Mouse (Mus musculus) hindbrain, embryonic 11.5 days (tissue): ENCODE measurements around the gene Fndc10. TPM values are rescaled to one million over a fixed set of nuclear protein-coding genes. Genes with fewer than 3 reads are reported as not detected.
A peak's percentile ranks its signal among the peaks of the same experiment; 100 is the strongest.

Experiments
- ATAC-seq: fragments of 200-750 bp; cut with Nextera tagmentation; 2 replicates; pipeline ENCODE4 v1.8.0; 2017; ENCODE audit warnings: mild to moderate bottlenecking, moderate TSS enrichment, moderate library complexity; ENCODE audit not compliant: low FRiP score
- DNase-seq: peaks from one replicate; pipeline ENCODE4 v3.0.0-alpha.2; 2015; ENCODE audit warnings: low spot score
- H3K27ac ChIP-seq: fragments of 300-500 bp; sonication (generic); 2 replicates; pipeline ENCODE4 v1.5.1; 2014; ENCODE audit warnings: mild to moderate bottlenecking, low read depth, low read length
- H3K27me3 ChIP-seq: fragments of 300-500 bp; sonication (generic); 2 replicates; pipeline ENCODE4 v1.6.1; 2014; ENCODE audit warnings: mild to moderate bottlenecking, low read length, moderate library complexity, mixed read lengths; ENCODE audit not compliant: control insufficient read depth, insufficient read depth
- H3K36me3 ChIP-seq: fragments of 300-500 bp; sonication (generic); 2 replicates; pipeline ENCODE4 v1.6.1; 2014; ENCODE audit warnings: mild to moderate bottlenecking, low read length, moderate library complexity, mixed read lengths; ENCODE audit not compliant: control insufficient read depth, insufficient read depth
- H3K4me1 ChIP-seq: fragments of 300-500 bp; sonication (generic); replicated peaks from 2 replicates; pipeline ENCODE4 v1.6.1; 2014; ENCODE audit warnings: low read length, mixed read lengths; ENCODE audit not compliant: control insufficient read depth, insufficient read depth
- H3K4me2 ChIP-seq: fragments of 300-500 bp; sonication (generic); replicated peaks from 2 replicates; pipeline ENCODE4 v1.6.1; 2014; ENCODE audit warnings: mild to moderate bottlenecking, low read depth, low read length
- H3K4me3 ChIP-seq: fragments of 300-500 bp; sonication (generic); 2 replicates; pipeline ENCODE4 v1.5.1; 2014; ENCODE audit warnings: low read depth, low read length
- H3K9ac ChIP-seq: fragments of 300-500 bp; sonication (generic); 2 replicates; pipeline ENCODE4 v1.6.1; 2014; ENCODE audit warnings: low read depth, low read length
- H3K9me3 ChIP-seq: fragments of 300-500 bp; sonication (generic); 2 replicates; pipeline ENCODE4 v1.6.1; 2016; ENCODE audit warnings: low read length; ENCODE audit not compliant: control insufficient read depth
- WGBS: fragments of 180-500 bp; shearing (Covaris S2); extraction: QIAGEN DNeasy Blood & Tissue Kit; methylation state at CpG from one replicate; pipeline ENCODE4 v1.1.7; 2014; 5-methylcytosine and 5-hydroxymethylcytosine counted together
- polyA plus RNA-seq: library from polyadenylated mRNA; unstranded; fragments of >200 nt; fragmentation: Nextera tagmentation; extraction: Ambion mirVana; gene quantifications from 2 replicates; pipeline ENCODE4 v1.2.1, GENCODE M21; 2014

Fndc10 gene
- polyA plus RNA-seq, 1 experiment from 2014 or later: 1.6 TPM

DNA sequence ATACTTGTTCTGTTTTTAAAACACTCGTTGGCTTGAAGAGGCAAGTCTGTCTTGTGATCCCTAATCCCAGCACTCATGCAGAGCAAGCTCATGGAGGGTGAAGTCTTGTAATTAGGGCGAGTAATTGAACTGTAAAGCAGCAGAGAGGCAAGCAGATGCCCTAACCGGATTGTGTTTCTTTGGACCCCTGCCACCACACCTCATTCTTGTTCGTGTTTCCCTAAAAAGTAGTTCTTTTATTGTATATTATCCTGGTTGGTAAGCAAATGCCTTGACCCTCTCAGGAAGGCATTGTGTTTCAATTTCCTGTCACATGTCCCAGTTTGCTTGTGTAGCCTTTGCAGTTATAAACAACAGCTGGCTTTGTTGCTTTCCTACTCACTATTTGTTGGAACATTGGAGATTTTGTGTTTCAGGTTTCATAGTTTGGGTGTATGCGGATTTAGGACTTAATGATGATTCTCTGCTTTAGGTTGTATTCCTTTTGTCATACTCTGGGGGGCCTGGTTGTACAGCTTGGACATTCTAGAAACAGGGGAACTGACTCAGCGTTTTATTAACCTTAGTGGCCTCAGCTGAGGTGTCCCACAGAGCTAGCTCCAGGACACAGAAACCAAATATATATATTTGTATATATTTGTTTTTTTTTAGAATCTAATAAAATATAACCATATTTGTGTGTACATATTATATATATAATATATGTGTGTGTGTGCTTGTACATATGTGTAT lies 16.5 kb downstream of the Fndc10 start:
- Histone ChIP-seq H3K27ac (no peak overlapping the region), H3K27me3 (no peaks in the 10 kb centered on the region), H3K9ac (no peak overlapping the region), H3K4me2 (no peak overlapping the region), H3K4me1 (peaks cover 2% of the 10 kb centered on the region; the same call in 1 of the 2 replicates), H3K4me3 (no peak overlapping the region), H3K36me3 (0 out of 2 replicates have a peak, but pooled peaks cover under 1% of the 10 kb centered on the region), H3K9me3 (no peaks in the 10 kb centered on the region)
- 77% methylated on average over 6 of the region's 6 CpGs for WGBS
- no peak for DNase-seq
- ATAC-seq: no peak

DNA sequence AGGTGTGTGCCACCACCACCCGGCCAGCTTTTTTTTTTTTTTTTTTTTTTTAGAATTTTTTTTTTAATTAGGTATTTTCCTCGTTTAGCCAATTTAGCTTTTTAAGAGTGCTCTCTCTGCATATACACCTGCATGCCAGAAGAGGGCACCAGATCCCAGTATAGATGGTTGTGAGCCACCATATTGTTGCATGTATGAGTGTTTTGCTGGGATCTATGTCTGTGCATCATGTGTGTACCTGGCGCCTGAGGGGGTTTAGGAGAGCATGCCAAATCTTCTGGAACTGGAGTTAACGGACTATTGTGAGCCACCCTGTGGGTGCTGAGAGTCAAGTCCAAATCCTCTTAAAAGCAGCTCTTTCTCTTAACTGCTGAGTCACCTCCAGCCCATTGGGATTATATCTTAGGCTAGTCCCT lies 27.5 kb downstream of the Fndc10 start:
- Histone ChIP-seq H3K4me3 (no peak overlapping the region), H3K9me3 (no peaks in the 10 kb centered on the region), H3K4me1 (no peaks in the 10 kb centered on the region), H3K4me2 (no peak overlapping the region), H3K36me3 (no peaks in the 10 kb centered on the region), H3K9ac (no peak overlapping the region), H3K27ac (no peak overlapping the region), H3K27me3 (no peaks in the 10 kb centered on the region)
- no peak for ATAC-seq
- peak; percentile 15 for DNase-seq
- 72% methylated on average over 4 of the region's 4 CpGs for WGBS

GRCm38 (mm10) chr4:155727993-155728392 lies 33.9 kb downstream of the Fndc10 start:
- Histone ChIP-seq H3K4me3 (no peak overlapping the region), H3K9ac (no peak overlapping the region), H3K4me1 (no peaks in the 10 kb centered on the region), H3K27ac (no peak overlapping the region), H3K9me3 (no peaks in the 10 kb centered on the region), H3K27me3 (no peaks in the 10 kb centered on the region), H3K36me3 (0 out of 2 replicates have a peak, but pooled peaks cover under 1% of the 10 kb centered on the region), H3K4me2 (no peak overlapping the region)
- ATAC-seq (no peak), DNase-seq (peak; percentile 10)
- WGBS: 72% methylated on average over 2 of the region's 2 CpGs

- Histone ChIP-seq H3K4me1 (peaks cover 9% of the 10 kb centered on the region; the same call in 1 of the 2 replicates), H3K36me3 (0 out of 2 replicates have a peak, but pooled peaks cover 5% of the 10 kb centered on the region), H3K9ac (no peak overlapping the region), H3K4me3 (no peak overlapping the region), H3K27me3 (no peaks in the 10 kb centered on the region), H3K27ac (no peak overlapping the region), H3K4me2 (no peak overlapping the region), H3K9me3 (no peaks in the 10 kb centered on the region)
- DNase-seq (no peak), ATAC-seq (no peak)
- 85% methylated on average over 10 of the region's 10 CpGs for WGBS
Observed at GRCm38 (mm10) chr4:155733267-155733666, 39.1 kb downstream of the Fndc10 start.

- Histone ChIP-seq H3K4me2 (peak within 1 kb of the TSS; percentile 92), H3K27me3 (no peaks in the 10 kb centered on the region), H3K36me3 (0 out of 2 replicates have a peak, but pooled peaks cover 5% of the 10 kb centered on the region), H3K9ac (peak within 1 kb of the TSS; percentile 87), H3K27ac (peak within 1 kb of the TSS; percentile 95), H3K9me3 (no peaks in the 10 kb centered on the region), H3K4me1 (peaks cover 9% of the 10 kb centered on the region; the same call in 1 of the 2 replicates), H3K4me3 (peak within 1 kb of the TSS; percentile 66)
- ATAC-seq (peak; percentile 95), DNase-seq (peak; percentile 90)
- WGBS: 2% methylated on average over 25 of the region's 35 CpGs
Observed at GRCm38 (mm10) chr4:155734350-155734941, 40.3 kb downstream of the Fndc10 start, which contains the start of gene Tmem240. Gene Tmem240, plus strand, starts transcription at chr4:155734800.

GRCm38 (mm10) chr4:155734951-155735702 lies 41.0 kb downstream of the Fndc10 start:
- Histone ChIP-seq H3K4me1 (peaks cover 9% of the 10 kb centered on the region; the same call in 1 of the 2 replicates), H3K9ac (peak overlapping the region; percentile 87), H3K36me3 (0 out of 2 replicates have a peak, but pooled peaks cover 5% of the 10 kb centered on the region), H3K4me3 (peak overlapping the region; percentile 66), H3K4me2 (peak overlapping the region; percentile 92), H3K9me3 (no peaks in the 10 kb centered on the region), H3K27me3 (no peaks in the 10 kb centered on the region), H3K27ac (peak overlapping the region; percentile 95)
- DNase-seq: peak; percentile 71
- ATAC-seq: peak; percentile 51
- WGBS: 0% methylated on average over 43 of the region's 79 CpGs

GRCm38 (mm10) chr4:155735788-155736187 lies 41.6 kb downstream of the Fndc10 start:
- peak overlapping the region; percentile 95 for H3K27ac ChIP-seq
- WGBS: 71% methylated on average over 5 of the region's 5 CpGs
- DNase-seq (no peak), ATAC-seq (no peak)
- H3K9ac ChIP-seq: peak overlapping the region; percentile 87
- peak overlapping the region; percentile 66 for H3K4me3 ChIP-seq
- H3K27me3 ChIP-seq: no peaks in the 10 kb centered on the region
- peaks cover 9% of the 10 kb centered on the region; the same call in 1 of the 2 replicates for H3K4me1 ChIP-seq
- 0 out of 2 replicates have a peak, but pooled peaks cover 5% of the 10 kb centered on the region for H3K36me3 ChIP-seq
- peak overlapping the region; percentile 92 for H3K4me2 ChIP-seq
- H3K9me3 ChIP-seq: no peaks in the 10 kb centered on the region

DNA sequence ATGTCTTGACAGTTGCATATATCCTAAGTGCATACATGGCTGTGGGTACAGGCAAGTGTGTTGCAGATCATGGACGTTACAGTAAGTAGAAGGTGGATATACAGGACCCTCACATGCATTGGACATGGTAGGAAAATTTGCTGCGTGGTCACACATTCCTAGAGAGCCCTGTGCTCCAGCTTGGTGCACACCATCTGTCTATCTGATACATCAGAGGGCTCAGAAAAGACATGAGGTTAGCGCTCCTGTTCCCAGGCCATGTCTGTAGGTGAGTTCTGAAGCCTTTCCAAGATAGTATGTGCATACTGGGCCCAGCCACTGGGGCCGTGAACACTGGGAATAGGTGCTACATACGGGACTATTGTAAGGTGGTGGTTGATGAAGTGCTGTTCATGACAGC lies 42.3 kb downstream of the Fndc10 start:
- Histone ChIP-seq H3K4me1 (peaks cover 9% of the 10 kb centered on the region; the same call in 1 of the 2 replicates), H3K9me3 (no peaks in the 10 kb centered on the region), H3K4me3 (no peak overlapping the region; the same call in 1 of the 2 replicates), H3K27me3 (no peaks in the 10 kb centered on the region), H3K27ac (no peak overlapping the region), H3K4me2 (no peak overlapping the region), H3K9ac (no peak overlapping the region), H3K36me3 (0 out of 2 replicates have a peak, but pooled peaks cover 5% of the 10 kb centered on the region)
- WGBS: 95% methylated on average over 5 of the region's 5 CpGs
- ATAC-seq (no peak), DNase-seq (no peak)
